Mouse (Mus musculus) mammary gland, adult 2 months (tissue): Measurements from ENCODE around the gene Klk1b4. TPM values are rescaled to one million over a fixed set of nuclear protein-coding genes. Genes with fewer than 3 reads are reported as not detected.

Source experiments
- polyA plus RNA-seq: library from polyadenylated mRNA; depleted of rRNA; stranded (reverse); fragments of >200 nt; gene quantifications from 2 replicates; pipeline ENCODE4 v1.2.3, GENCODE M21; 2012; ENCODE audit warnings: low replicate concordance; rRNA removed

The Klk1b4 gene
- polyA plus RNA-seq = not detected in 2 replicates

DNA sequence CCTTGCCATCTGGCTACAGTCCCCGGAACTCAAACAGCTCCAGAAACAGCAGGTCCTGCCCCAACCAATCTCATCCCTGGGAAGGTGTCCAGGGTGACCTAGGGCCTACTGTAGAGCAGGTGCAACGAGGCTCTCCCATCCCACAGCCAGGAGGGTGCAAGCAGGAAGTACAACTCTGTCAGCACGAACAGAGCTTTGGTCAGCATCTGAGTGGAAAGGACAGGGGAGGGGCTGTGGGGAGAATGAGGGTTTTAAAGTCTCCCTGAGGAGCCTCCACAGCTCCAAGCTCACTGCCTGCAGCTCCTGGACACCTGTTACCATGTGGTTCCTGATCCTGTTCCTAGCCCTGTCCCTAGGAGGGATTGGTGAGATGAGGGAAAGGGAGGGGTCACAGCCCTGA is at the start of gene Klk1b4:
Gene Klk1b4 (plus strand): TSS at position 301 of the 400 bp plus-strand sequence.

DNA sequence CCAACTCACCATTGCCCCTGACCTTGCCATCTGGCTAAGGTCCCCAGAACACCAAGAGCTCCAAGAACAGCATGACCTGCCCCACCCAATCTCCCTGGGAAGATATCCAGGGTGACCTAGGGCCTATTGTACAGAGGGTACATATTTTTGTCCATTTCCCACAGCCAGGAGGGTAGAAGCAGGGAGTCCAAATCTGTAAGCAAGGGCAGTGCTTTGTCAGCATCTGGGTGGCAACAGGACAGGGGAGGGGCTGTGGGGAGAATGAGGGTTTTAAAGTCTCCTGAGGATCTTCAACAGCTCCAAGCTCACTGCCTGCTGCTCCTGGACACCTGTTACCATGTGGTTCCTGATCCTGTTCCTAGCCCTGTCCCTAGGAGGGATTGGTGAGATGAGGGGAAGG is 19.3 kb upstream of the Klk1b4 start, which contains the start of gene Klk1b24:
Gene Klk1b24 (plus strand): TSS at position 301 of the 400 bp plus-strand sequence.

DNA sequence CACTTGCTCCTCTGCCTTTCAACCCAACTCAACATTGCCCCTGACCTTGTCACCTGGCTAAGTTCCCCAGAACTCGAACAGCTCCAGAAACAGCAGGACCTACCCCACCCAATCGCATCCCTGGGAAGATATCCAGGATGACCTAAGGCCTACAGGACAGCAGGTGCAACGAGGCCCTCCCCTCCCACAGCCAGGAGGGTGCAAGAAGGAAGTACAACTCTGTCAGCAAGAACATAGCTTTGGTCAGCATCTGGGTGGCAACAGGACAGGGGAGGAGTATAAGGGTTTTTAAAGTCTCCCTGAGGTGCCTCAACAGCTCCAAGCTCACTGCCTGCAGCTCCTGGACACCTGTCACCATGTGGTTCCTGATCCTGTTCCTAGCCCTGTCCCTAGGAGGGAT is 9.3 kb upstream of the Klk1b4 start, which contains the start of gene Klk1b3:
Gene Klk1b3 (plus strand): TSS at position 301 of the 400 bp plus-strand sequence.

DNA sequence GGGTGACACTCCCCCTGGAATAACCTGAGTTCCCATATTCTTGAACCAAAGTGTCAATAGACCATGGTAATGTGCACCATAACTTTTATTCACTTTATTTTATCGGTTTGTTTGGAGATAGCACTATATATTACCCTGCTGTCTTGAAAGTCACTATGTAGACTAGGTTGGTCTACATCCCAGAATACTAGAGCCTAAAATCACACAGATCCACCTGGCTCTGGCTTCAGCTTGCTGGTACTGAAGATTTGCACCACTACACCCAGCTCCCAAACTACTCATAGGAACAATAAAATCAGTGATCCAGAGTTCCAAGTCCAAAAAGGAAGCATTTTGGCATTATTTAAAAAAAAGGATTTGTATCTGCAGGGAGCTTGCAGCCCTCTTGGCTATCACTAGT is 8.4 kb downstream of the Klk1b4 start, which contains the start of gene Klk1b5:
Gene Klk1b5 (plus strand): TSS at position 301 of the 400 bp plus-strand sequence.

DNA sequence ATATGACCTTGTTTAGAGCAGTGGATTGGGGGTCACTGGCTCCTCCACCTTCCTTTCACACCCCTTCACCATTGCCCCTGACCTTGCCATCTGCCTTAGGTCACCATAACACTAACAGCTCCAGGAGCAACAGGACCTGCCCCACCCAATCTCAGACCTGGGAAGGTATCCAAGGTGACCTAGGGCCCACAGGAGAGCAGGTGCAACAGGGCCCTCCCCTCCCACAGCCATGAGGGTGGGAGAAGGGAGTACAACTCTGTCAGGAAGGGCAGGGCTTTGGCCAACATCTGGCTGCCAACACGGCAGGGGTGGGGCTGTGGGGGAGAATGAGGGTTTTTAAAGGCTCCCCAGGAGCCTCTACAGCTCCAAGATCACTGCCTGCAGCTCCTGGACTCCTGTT is 17.8 kb downstream of the Klk1b4 start, which contains the start of gene Klk1:
Gene Klk1 (plus strand): TSS at position 285 of the 400 bp plus-strand sequence.

DNA sequence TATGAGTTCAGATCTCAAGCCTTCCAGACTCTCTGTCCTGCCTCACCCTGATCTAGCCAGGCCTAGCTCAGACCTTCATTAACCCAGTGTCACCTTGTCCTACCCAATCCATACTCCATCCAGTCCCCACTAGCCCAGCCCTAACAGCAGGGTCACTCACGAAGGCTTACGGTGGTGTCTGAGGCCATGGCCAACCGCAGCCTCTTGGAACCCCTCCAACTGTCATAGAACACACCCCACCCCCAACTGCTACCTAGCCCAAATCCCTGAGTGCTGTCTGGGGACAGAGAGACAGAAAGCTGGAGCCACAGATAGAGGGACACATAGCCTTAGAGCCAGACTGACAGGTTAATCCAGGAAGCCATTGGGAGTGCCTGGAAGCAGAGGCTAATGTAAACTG is 28.7 kb downstream of the Klk1b4 start, which contains the start of gene Gm36864:
Gene Gm36864 (plus strand): TSS at position 269 of the 400 bp plus-strand sequence.

DNA sequence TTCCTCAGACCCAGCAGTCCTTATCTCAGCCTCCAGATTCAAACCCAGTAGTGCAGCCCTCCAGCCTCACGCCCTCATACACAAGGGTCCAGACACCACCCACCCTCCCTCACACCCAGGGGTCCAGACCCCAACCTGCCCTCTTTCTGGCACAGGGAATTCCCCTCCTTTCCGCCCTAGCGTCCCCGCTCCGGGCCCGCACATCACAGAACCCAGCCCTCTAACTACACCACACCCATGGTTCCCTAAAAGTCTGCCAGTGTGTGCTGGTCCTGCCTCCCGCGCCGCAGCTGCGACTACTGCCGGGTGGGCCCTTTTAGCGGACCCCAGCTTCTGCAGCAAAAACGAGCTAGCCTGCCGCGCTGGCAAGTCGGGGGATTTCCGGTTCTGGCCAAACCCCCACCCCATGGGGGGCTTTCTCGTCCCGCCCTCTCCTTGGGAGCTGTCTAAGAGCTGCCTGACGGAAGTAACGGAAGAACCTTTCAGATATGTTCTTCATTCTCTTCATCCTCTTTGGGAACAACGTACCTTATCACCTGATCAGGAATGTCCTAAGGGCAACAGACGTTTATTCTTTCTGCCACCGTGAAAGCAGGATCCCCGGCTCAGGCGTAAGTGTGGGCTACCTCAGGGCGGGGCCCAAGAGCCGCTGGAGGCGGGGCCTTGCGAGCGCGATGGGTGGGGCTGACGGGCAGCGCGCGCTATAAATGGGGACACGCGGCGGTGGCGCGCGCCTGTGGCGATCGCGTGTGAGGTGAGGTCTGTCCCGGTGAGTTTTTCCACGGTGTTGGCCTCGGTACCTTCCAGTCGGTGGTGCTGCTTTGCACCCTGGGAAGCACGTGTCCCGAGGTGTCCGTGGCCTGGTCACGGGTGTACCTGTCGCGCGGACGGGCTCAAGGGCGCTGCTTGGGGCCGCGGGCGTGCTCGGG is 39.1 kb downstream of the Klk1b4 start, which contains the start of the genes 1700028J19Rik and 2410002F23Rik:
Gene 1700028J19Rik (minus strand): TSS at position 641 of the 929 bp plus-strand sequence.
Gene 2410002F23Rik (plus strand): TSS at position 668 of the 929 bp plus-strand sequence.

DNA sequence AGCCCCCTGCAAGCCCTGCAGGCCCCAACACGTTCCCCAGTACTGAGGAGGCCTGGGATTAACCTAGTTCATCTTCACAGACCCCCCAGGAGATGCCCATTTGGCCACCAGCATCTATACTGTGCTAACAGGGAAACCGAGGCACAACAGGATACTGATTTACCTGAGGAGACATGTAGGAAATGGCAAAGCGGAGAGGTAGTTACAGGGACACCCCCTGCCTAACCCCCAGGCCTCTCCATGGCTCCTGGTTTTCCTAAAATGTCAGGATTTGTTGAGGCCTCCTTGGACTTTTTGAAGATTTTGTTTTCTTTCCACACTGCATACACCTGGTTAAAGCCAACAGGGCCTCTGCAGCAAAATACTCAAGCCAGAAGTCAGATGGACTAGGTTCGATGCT is 50.0 kb downstream of the Klk1b4 start, which contains the start of gene Acp4:
Gene Acp4 (minus strand): TSS at position 101 of the 400 bp plus-strand sequence.

DNA sequence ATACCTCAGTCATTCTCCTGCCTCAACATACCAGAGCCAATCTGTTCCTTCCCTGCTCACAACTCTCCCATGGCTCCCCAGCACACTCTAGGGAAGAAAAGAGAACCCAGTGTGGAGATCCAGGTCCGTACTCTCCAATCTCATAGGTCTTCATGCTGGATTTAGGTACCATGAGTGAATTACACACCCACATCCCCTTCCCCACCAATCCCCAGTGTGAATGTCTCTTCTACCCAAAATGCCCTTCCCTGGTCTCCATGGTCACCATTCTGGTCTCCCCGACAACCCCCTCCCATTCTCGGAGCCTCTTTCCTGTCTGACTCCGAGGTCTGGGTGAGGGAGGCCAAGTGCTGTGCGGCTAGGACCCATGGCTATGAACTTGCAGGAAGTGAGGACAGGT is 53.9 kb downstream of the Klk1b4 start, which contains the start of gene Gm15517:
Gene Gm15517 (plus strand): TSS at position 301 of the 400 bp plus-strand sequence.

Other genes with a start within 250 kb of the Klk1b4 start
- gene Klk1b1, start 240.7 kb upstream of the Klk1b4 start, polyA plus RNA-seq = not detected in 2 replicates
- gene Klk1b9, start 231.4 kb upstream of the Klk1b4 start, polyA plus RNA-seq = not detected in 2 replicates
- gene Klk1b11, start 211.6 kb upstream of the Klk1b4 start, polyA plus RNA-seq = 0.14 TPM in 1 of 2 replicates, not detected in the other
- gene Klk1b26, start 195.3 kb upstream of the Klk1b4 start, polyA plus RNA-seq = 0.09 TPM in 1 of 2 replicates, not detected in the other
- 1.4 and 3.0 TPM in 2 replicates for gene Klk1b27, start 155.1 kb upstream of the Klk1b4 start, polyA plus RNA-seq
- gene Klk1b21, start 105.1 kb upstream of the Klk1b4 start, polyA plus RNA-seq = not detected in 2 replicates
- not detected in 2 replicates for gene Klk1b22, start 94.8 kb upstream of the Klk1b4 start, polyA plus RNA-seq
- gene Klk1b16, start 70.7 kb upstream of the Klk1b4 start, polyA plus RNA-seq = not detected in 2 replicates
- gene Klk1b24, start 19.2 kb upstream of the Klk1b4 start, polyA plus RNA-seq = not detected in 2 replicates
- not detected in 2 replicates for gene Klk1b3, start 9.2 kb upstream of the Klk1b4 start, polyA plus RNA-seq
- gene Klk1b5, start 8.5 kb downstream of the Klk1b4 start, polyA plus RNA-seq = not detected in 2 replicates
- gene Klk1, start 17.9 kb downstream of the Klk1b4 start, polyA plus RNA-seq = 5.2 and 8.6 TPM in 2 replicates
- gene Gm36864, start 28.7 kb downstream of the Klk1b4 start, polyA plus RNA-seq = not detected in 2 replicates
- 1.3 and 2.7 TPM in 2 replicates for gene 1700028J19Rik, start 39.3 kb downstream of the Klk1b4 start, polyA plus RNA-seq
- gene 2410002F23Rik, start 39.3 kb downstream of the Klk1b4 start, polyA plus RNA-seq = 75.6 and 148 TPM in 2 replicates
- gene Acp4, start 49.9 kb downstream of the Klk1b4 start, polyA plus RNA-seq = not detected in 2 replicates
- not detected in 2 replicates for gene Gm15517, start 54.0 kb downstream of the Klk1b4 start, polyA plus RNA-seq
- 4.7 and 10.7 TPM in 2 replicates for gene Clec11a, start 99.5 kb downstream of the Klk1b4 start, polyA plus RNA-seq
- gene Shank1, start 102.8 kb downstream of the Klk1b4 start, polyA plus RNA-seq = 0.89 and 3.2 TPM in 2 replicates
- gene Syt3, start 176.7 kb downstream of the Klk1b4 start, polyA plus RNA-seq = 5.9 and 7.8 TPM in 2 replicates
- gene 1700008O03Rik, start 178.4 kb downstream of the Klk1b4 start, polyA plus RNA-seq = 0.94 and 1.2 TPM in 2 replicates
- gene Lrrc4b, start 221.6 kb downstream of the Klk1b4 start, polyA plus RNA-seq = 0.72 and 1.2 TPM in 2 replicates